Mouse (Mus musculus) midbrain, postnatal 0 days (tissue): ENCODE data around the gene Sh3gl3. TPM values are rescaled to one million over a fixed set of nuclear protein-coding genes. Genes with fewer than 3 reads are reported as not detected.
A peak's percentile ranks its signal among the peaks of the same experiment; 100 is the strongest.

Source experiments
- ATAC-seq: fragments of 200-750 bp; cut with Nextera tagmentation; 2 replicates; pipeline ENCODE4 v1.8.0; 2017; ENCODE audit warnings: moderate number of reproducible peaks, mild to moderate bottlenecking, moderate TSS enrichment, moderate library complexity; ENCODE audit not compliant: low FRiP score
- DNase-seq: peaks from one replicate; pipeline ENCODE4 v3.0.0-alpha.2; 2015; ENCODE audit warnings: low spot score
- H3K27ac ChIP-seq: fragments of 300-500 bp; sonication (generic); 2 replicates; pipeline ENCODE4 v1.5.1; 2014; ENCODE audit warnings: low read depth, mild to moderate bottlenecking, low read length, mixed read lengths
- H3K27me3 ChIP-seq: fragments of 300-500 bp; sonication (generic); 2 replicates; pipeline ENCODE4 v1.6.1; 2014; ENCODE audit warnings: low read length, control low read depth, mixed read lengths; ENCODE audit not compliant: insufficient read depth
- H3K36me3 ChIP-seq: fragments of 300-500 bp; sonication (generic); 2 replicates; pipeline ENCODE4 v1.6.1; 2014; ENCODE audit warnings: low read length, control low read depth, mixed read lengths; ENCODE audit not compliant: insufficient read depth
- H3K4me1 ChIP-seq: fragments of 300-500 bp; sonication (generic); 2 replicates; pipeline ENCODE4 v1.6.1; 2014; ENCODE audit warnings: mild to moderate bottlenecking, control low read depth, antibody characterized with exemption, low read length, mixed read lengths; ENCODE audit not compliant: insufficient read depth
- H3K4me2 ChIP-seq: fragments of 300-500 bp; sonication (generic); 2 replicates; pipeline ENCODE4 v1.6.1; 2014; ENCODE audit warnings: low read depth, mild to moderate bottlenecking, low read length, mixed read lengths; ENCODE audit not compliant: poor library complexity, severe bottlenecking
- H3K4me3 ChIP-seq: fragments of 300-500 bp; sonication (generic); 2 replicates; pipeline ENCODE4 v1.5.1; 2014; ENCODE audit warnings: low read depth, mild to moderate bottlenecking, low read length, moderate library complexity
- H3K9ac ChIP-seq: fragments of 300-500 bp; sonication (generic); replicated peaks from 2 replicates; pipeline ENCODE4 v1.6.1; 2014; ENCODE audit warnings: mild to moderate bottlenecking, low read length, moderate library complexity, mixed read lengths; ENCODE audit not compliant: poor library complexity, severe bottlenecking
- H3K9me3 ChIP-seq: fragments of 300-500 bp; sonication (generic); 2 replicates; pipeline ENCODE4 v1.6.1; 2016; ENCODE audit warnings: low read length, control low read depth
- CTCF ChIP-seq: IDR thresholded peaks from 2 replicates; pipeline ENCODE4 v1.5.1; 2016; ENCODE audit warnings: antibody characterized with exemption, mild to moderate bottlenecking
- WGBS: fragments of 180-500 bp; shearing (Covaris S2); extraction: QIAGEN DNeasy Blood & Tissue Kit; methylation state at CpG from one replicate; pipeline ENCODE4 v1.1.7; 2014; 5-methylcytosine and 5-hydroxymethylcytosine counted together
- polyA plus RNA-seq: library from polyadenylated mRNA; unstranded; fragments of >200 nt; fragmentation: Nextera tagmentation; extraction: Ambion mirVana; gene quantifications from 2 replicates; pipeline ENCODE4 v1.2.1, GENCODE M21; 2015
- total RNA-seq: library from RNA; depleted of rRNA; stranded (reverse); fragments of >200 nt; gene quantifications from 2 replicates; pipeline ENCODE4 v1.2.3, GENCODE M21; 2014

The Sh3gl3 gene
- total and polyA plus RNA-seq, 2 experiments from 2014 or later, result 58.6 to 108 TPM

DNA sequence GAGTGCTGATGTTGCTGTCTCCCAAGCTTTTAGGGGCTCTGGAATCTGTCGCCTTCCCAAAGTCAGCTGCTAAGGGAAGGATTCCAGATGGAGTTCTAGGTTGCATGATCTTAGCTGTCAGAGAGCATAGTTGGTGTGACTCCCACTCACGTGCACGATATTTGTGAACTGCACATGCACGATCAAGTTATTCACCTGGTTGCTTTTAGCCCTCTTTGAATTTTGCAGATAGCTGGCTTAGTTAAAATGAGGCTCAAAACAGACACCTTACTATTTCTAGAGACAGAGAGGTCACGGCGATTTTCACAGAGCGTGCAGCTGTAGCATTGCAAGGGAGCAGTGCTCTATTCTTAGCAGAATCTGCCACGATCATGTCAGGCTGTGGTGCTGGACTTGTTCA lies 108.4 kb downstream of the Sh3gl3 start:
- ATAC-seq (no peak), DNase-seq (no peak)
- WGBS, result 83% methylated on average over 8 of the region's 8 CpGs
- H3K4me1 ChIP-seq, result no peaks in the 10 kb centered on the region
- no peak overlapping the region for H3K9ac ChIP-seq
- no peak for TF ChIP-seq CTCF
- no peaks in the 10 kb centered on the region for H3K9me3 ChIP-seq
- H3K27me3 ChIP-seq, result no peaks in the 10 kb centered on the region
- no peak overlapping the region for H3K4me3 ChIP-seq
- H3K36me3 ChIP-seq, result peaks cover 4% of the 10 kb centered on the region; the same call in 1 of the 2 replicates
- H3K27ac ChIP-seq, result no peak overlapping the region
- H3K4me2 ChIP-seq, result no peak overlapping the region

DNA sequence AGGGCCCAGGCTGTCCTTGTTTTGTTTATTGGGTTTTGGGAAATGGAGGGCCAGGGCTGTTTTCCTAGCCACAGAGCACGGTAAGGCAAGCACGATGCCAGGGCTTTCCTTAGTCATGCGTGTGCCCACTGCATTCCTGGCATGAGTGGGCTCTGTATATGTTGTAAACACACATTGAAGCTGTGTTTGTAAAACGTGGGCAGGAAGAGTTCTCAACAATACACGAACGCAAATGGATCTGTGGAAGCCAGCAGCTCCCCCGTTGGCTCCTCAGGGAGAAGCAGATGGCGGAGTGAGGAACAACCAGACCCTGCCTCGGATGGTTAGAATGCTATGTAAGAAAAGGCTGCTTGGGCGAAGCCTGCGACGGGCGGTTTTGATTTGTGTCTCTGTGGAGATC lies 108.8 kb downstream of the Sh3gl3 start:
- H3K27ac ChIP-seq, result no peak overlapping the region
- H3K4me2 ChIP-seq, result no peak overlapping the region
- H3K36me3 ChIP-seq, result peaks cover 4% of the 10 kb centered on the region; the same call in 1 of the 2 replicates
- no peaks in the 10 kb centered on the region for H3K4me1 ChIP-seq
- 83% methylated on average over 13 of the region's 13 CpGs for WGBS
- H3K9me3 ChIP-seq, result no peaks in the 10 kb centered on the region
- ATAC-seq (no peak), DNase-seq (no peak)
- no peak overlapping the region for H3K4me3 ChIP-seq
- H3K9ac ChIP-seq, result no peak overlapping the region
- no peak for TF ChIP-seq CTCF
- H3K27me3 ChIP-seq, result no peaks in the 10 kb centered on the region

DNA sequence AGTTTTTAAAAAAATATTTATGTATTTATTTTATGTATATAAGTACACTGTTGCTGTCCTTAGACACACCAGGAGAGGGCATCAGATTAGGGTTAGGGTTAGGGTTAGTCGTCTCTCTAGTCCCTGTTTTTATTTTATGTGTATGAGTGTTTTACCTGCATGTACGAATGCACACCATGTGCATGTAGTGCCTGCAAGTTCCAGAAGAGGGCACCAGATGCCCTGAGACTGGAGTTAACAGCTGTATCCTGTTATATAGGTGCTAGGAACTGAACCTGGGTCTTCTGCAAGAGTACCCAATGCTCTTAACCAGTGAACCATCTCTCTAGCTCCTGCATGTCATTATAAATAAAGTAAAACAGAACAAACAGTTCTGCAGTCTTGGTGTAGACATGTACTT lies 113.6 kb downstream of the Sh3gl3 start:
- Histone ChIP-seq H3K9me3 (no peaks in the 10 kb centered on the region), H3K36me3 (peaks cover 4% of the 10 kb centered on the region; the same call in 1 of the 2 replicates), H3K27me3 (no peaks in the 10 kb centered on the region), H3K4me3 (no peak overlapping the region), H3K4me1 (no peaks in the 10 kb centered on the region), H3K27ac (no peak overlapping the region), H3K9ac (no peak overlapping the region), H3K4me2 (no peak overlapping the region)
- ATAC-seq (no peak), DNase-seq (no peak)
- WGBS, result 97% methylated on average over 2 of the region's 2 CpGs
- TF ChIP-seq CTCF, result peak; percentile 44

DNA sequence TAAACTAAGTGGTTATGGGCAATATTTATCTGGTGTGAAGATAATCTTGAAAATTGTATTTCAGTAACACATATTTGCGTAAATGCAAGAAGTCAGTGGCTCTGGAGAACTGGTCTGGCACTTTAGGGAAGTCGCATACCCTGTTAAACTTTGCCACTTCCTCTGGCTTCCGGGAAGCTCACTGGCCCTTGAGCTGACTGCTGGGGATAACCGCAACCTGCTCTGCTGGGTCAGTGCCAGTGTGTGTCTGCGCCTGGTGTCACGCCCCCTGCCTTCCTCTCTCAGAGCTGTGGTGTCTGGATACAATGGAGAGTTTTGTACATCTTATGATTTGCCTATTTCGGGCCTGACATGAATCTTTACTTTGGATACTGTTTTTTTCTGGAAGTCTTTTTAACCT lies 119.8 kb downstream of the Sh3gl3 start:
- ATAC-seq (no peak), DNase-seq (peak; percentile 44)

DNA sequence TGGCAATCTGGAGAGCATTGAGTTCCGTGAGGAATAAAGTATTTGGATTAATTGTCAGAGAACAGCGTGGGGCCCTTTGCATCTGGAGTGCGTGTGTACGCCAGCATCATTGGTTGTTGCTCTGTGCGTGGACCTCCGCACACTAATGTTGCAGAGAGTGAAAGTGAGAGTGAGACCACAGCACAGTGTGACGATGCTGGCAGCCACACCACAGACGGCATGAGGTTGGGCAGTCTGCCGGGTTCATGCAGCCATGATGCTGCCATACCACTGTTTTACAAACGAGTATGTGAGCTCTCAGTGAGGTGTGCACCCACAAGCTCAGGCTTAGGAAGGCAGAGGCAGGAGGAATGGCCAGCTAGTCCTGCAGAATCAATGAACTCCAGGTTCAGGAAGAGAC lies 120.4 kb downstream of the Sh3gl3 start:
- Histone ChIP-seq H3K36me3 (peaks cover 6% of the 10 kb centered on the region; the same call in 1 of the 2 replicates), H3K9me3 (no peaks in the 10 kb centered on the region), H3K4me2 (no peak overlapping the region), H3K4me1 (no peaks in the 10 kb centered on the region), H3K9ac (no peak overlapping the region), H3K27me3 (no peaks in the 10 kb centered on the region), H3K27ac (no peak overlapping the region), H3K4me3 (no peak overlapping the region)
- DNase-seq (peak; percentile 13), ATAC-seq (0 out of 2 replicates have a peak, but pooled peaks have one; percentile 34)
- TF ChIP-seq CTCF, result no peak
- WGBS, result 79% methylated on average over 10 of the region's 10 CpGs

More for the DNA sequence above, 119.8 kb downstream of the Sh3gl3 start:
- no peak overlapping the region for H3K4me3 ChIP-seq
- TF ChIP-seq CTCF, result no peak
- WGBS, result 78% methylated on average over 7 of the region's 7 CpGs
- no peaks in the 10 kb centered on the region for H3K9me3 ChIP-seq
- H3K27ac ChIP-seq, result no peak overlapping the region
- H3K27me3 ChIP-seq, result no peaks in the 10 kb centered on the region
- no peak overlapping the region for H3K9ac ChIP-seq
- no peak overlapping the region for H3K4me2 ChIP-seq
- no peaks in the 10 kb centered on the region for H3K4me1 ChIP-seq
- peaks cover 6% of the 10 kb centered on the region; the same call in 1 of the 2 replicates for H3K36me3 ChIP-seq

DNA sequence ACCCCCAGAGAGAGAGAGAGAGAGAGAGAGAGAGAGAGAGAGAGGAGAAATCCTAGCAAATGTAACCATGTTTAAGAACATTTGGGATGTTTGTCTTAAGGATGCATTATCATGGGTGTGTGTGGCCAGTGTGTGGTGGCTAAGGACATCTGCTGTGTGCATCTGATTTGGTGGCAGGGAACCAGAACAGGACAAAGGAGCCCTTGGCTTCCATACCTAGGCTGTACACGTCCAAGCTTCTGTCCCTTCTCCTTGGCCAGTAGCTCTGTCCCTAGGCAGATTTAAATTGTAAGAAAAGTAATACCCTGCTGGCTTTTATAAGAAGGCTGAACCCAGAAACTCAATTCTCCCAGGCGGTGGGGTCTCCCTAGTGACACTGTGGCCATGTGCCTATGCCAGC lies 121.0 kb downstream of the Sh3gl3 start:
- no peak for ATAC-seq
- 52% methylated on average over 2 of the region's 2 CpGs for WGBS
- DNase-seq, result no peak
- TF ChIP-seq CTCF, result no peak
- H3K27me3 ChIP-seq, result no peaks in the 10 kb centered on the region
- no peaks in the 10 kb centered on the region for H3K4me1 ChIP-seq
- peaks cover 6% of the 10 kb centered on the region; the same call in 1 of the 2 replicates for H3K36me3 ChIP-seq
- no peak overlapping the region for H3K27ac ChIP-seq
- H3K4me3 ChIP-seq, result no peak overlapping the region
- H3K9me3 ChIP-seq, result no peaks in the 10 kb centered on the region
- H3K4me2 ChIP-seq, result no peak overlapping the region
- no peak overlapping the region for H3K9ac ChIP-seq
